Mouse (Mus musculus) MEL (cell line): Measurements from ENCODE around the gene Tnfsf9.

Experiments
- CTCF ChIP-seq, 3 experiments: IDR thresholded peaks in 2 of 3; conservative IDR thresholded peaks in 1 of 3; 2 replicates each; pipeline ENCODE4 v1.5.1; 2011 to 2012; ENCODE audit warnings: low read length in 3 of 3, low read depth in 2 of 3, mild to moderate bottlenecking in 2 of 3, improper control_type of control experiment in 1 of 3, inconsistent platforms in 1 of 3, mixed read lengths in 1 of 3, moderate library complexity in 1 of 3; ENCODE audit not compliant: control insufficient read depth in 1 of 3, insufficient read depth in 1 of 3, poor library complexity in 1 of 3, severe bottlenecking in 1 of 3
- EP300 ChIP-seq, 2 experiments: IDR thresholded peaks; 2 replicates each; pipeline ENCODE4 v1.6.1; 2011; ENCODE audit warnings: improper control_type of control experiment in 2 of 2, low read length in 2 of 2, low read depth in 1 of 2, mild to moderate bottlenecking in 1 of 2
- GATA1 ChIP-seq: IDR thresholded peaks from 2 replicates; pipeline ENCODE4 v1.6.1; 2011; ENCODE audit warnings: low read depth, low read length, improper control_type of control experiment
- HCFC1 ChIP-seq: IDR thresholded peaks from 2 replicates; pipeline ENCODE4 v1.6.1; 2012; ENCODE audit warnings: low read depth, mild to moderate bottlenecking, inconsistent platforms, low read length, improper control_type of control experiment, moderate library complexity
- MAX ChIP-seq: IDR thresholded peaks from 2 replicates; pipeline ENCODE4 v1.6.1; 2011; ENCODE audit warnings: low read length, improper control_type of control experiment
- MYC ChIP-seq: IDR thresholded peaks from 2 replicates; pipeline ENCODE4 v1.6.1; 2011; ENCODE audit warnings: low read depth, mild to moderate bottlenecking, low read length, improper control_type of control experiment, moderate library complexity
- POLR2A ChIP-seq, 2 experiments: IDR thresholded peaks; 2 replicates each; pipeline ENCODE4 v1.6.1; 2011 to 2012; ENCODE audit warnings: low read length in 2 of 2, mild to moderate bottlenecking in 2 of 2, control low read depth in 1 of 2, improper control_type of control experiment in 1 of 2, low read depth in 1 of 2, moderate library complexity in 1 of 2; ENCODE audit not compliant: control insufficient read depth in 1 of 2, insufficient read depth in 1 of 2, poor library complexity in 1 of 2
- POLR2AphosphoS2 ChIP-seq: IDR thresholded peaks from 2 replicates; pipeline ENCODE4 v1.6.1; 2011; ENCODE audit warnings: low read length, improper control_type of control experiment
- SIN3A ChIP-seq: IDR thresholded peaks from 2 replicates; pipeline ENCODE4 v1.6.1; 2012; ENCODE audit warnings: low read length, improper control_type of control experiment, inconsistent platforms
- USF1 ChIP-seq: IDR thresholded peaks from 2 replicates; pipeline ENCODE4 v1.6.1; 2014; ENCODE audit warnings: low read depth, mild to moderate bottlenecking, inconsistent platforms, low read length, improper control_type of control experiment, moderate library complexity
- ZKSCAN1 ChIP-seq: IDR thresholded peaks from 2 replicates; pipeline ENCODE4 v1.6.1; 2012; ENCODE audit warnings: low read depth, mild to moderate bottlenecking, inconsistent platforms, low read length, improper control_type of control experiment, moderate library complexity
- ZMIZ1 ChIP-seq: IDR thresholded peaks from 2 replicates; pipeline ENCODE4 v1.6.1; 2012; ENCODE audit warnings: low read depth, mild to moderate bottlenecking, inconsistent platforms, low read length, improper control_type of control experiment, moderate library complexity
- ZNF384 ChIP-seq: IDR thresholded peaks from 2 replicates; pipeline ENCODE4 v1.6.1; 2012; ENCODE audit warnings: low read depth, mild to moderate bottlenecking, inconsistent platforms, low read length, improper control_type of control experiment

- TF ChIP-seq CTCF (IDR thresholded peaks at IDR 0.05 in 2 of 3, conservative IDR thresholded peaks at IDR 0.05 in 1 of 3; ENCODE audit: control insufficient read depth in 1 of 3, insufficient read depth in 1 of 3, low read depth in 2 of 3, low read length in 3 of 3, poor library complexity in 1 of 3, severe bottlenecking in 1 of 3) (no peak), POLR2AphosphoS2 (no peak), POLR2A (IDR thresholded peaks at IDR 0.05; ENCODE audit: control insufficient read depth in 1 of 2, insufficient read depth in 1 of 2, low read depth in 1 of 2, low read length in 2 of 2, poor library complexity in 1 of 2) (no peak), HCFC1 (no peak), SIN3A (no peak), GATA1 (no peak), ZMIZ1 (no peak), MYC (no peak), MAX (no peak), ZKSCAN1 (no peak), EP300 (IDR thresholded peaks at IDR 0.05; ENCODE audit: low read depth in 1 of 2, low read length in 2 of 2) (no peak), ZNF384 (no peak), USF1 (no peak)
Measured at GRCm38 (mm10) chr17:57148343-57148742, 43.2 kb downstream of the Tnfsf9 start.
